Mouse (Mus musculus): ENCODE results near the gene Idnk. TPM values are rescaled to one million over a fixed set of nuclear protein-coding genes. Genes with fewer than 3 reads are reported as not detected.
A peak's percentile ranks its signal among the peaks of the same experiment; 100 is the strongest.

The Idnk gene
- polyA plus RNA-seq (2015; fragmentation: Nextera tagmentation; extraction: Ambion mirVana) = 38.9 and 41.3 TPM in 2 replicates

DNA sequence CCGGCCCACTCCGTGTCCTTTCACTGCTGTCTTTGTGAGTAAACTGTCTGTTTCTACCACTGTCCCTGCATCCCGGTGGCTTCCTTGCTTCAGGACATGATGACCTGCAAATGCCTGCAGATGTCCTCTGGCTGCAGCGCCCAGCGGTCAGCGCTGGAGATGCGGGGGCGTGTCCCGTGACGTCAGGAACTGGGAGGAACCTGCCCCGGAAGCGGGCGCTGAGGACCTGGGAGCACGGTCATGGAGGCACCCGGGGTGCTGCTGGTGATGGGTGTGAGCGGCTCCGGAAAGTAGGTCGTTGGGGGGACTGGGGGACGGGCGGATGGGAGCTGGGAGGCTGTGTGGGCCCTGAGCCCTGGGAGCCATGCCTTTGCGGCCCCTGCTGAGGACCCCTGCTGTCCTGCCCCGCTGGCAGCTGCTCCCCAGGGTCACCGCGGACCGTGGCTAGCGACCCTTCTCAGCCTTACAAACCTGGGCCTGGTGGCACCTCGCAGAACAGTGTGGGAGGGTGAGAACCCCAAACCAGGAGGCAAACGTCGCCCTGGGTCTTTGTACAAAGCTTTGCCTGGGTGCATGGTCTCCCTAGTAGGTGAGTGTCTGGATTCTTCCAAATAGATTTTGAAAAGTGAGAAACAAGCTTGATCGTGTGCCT is at the start of gene Idnk:
Idnk (plus strand) TSS at position 203 of the 652 bp plus-strand sequence.
- Histone ChIP-seq H3K4me2 (replicated peaks) (peak within 1 kb of the TSS; percentile 98), H3K36me3 (peaks cover 26% of the 10 kb centered on the region), H3K9ac (peak within 1 kb of the TSS; percentile 84), H3K4me1 (peaks cover 7% of the 10 kb centered on the region), H3K4me3 (peak within 1 kb of the TSS; percentile 84), H3K27me3 (0 out of 2 replicates have a peak, but pooled peaks cover 3% of the 10 kb centered on the region), H3K9me3 (peaks cover 20% of the 10 kb centered on the region), H3K27ac (peak within 1 kb of the TSS; percentile 63; the same call in 1 of the 2 replicates)
- peak; percentile 88 for ATAC-seq (ENCODE audit: low FRiP score, low read depth)
- under 1% methylated on average over 30 of the region's 30 CpGs for WGBS

- Histone ChIP-seq H3K9me3 (no peaks in the 10 kb centered on the region), H3K4me2 (replicated peaks) (peak overlapping the region; percentile 84), H3K9ac (no peak overlapping the region), H3K27ac (no peak overlapping the region), H3K36me3 (no peaks in the 10 kb centered on the region), H3K4me1 (peaks cover 28% of the 10 kb centered on the region), H3K27me3 (peaks cover 5% of the 10 kb centered on the region; the same call in 1 of the 2 replicates), H3K4me3 (no peak overlapping the region)
- ATAC-seq (ENCODE audit: low FRiP score, low read depth) = no peak
- 89% methylated on average over 6 of the region's 6 CpGs for WGBS
Observed at GRCm38 (mm10) chr13:58111306-58111705, 46.1 kb upstream of the Idnk start.

DNA sequence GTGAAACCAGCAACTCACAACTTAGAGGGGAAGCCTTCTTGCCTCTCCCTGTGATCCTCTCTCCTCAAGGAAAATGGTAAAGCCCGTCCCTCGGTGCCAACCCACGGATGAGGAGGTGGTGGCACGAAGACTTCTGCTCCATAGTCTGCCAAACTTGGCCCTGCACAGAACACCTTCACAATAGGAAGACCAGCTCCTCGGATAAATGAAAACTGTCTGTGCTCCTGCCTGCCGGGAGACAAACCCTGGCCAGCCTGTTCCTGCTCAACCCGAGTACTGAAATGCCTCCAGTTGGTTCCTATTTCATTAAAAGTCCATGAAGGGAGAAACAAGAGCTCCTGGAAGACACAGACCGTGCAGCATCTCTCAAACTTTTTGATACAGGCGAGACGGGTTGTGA is 45.3 kb upstream of the Idnk start:
- no peaks in the 10 kb centered on the region for H3K9me3 ChIP-seq
- no peaks in the 10 kb centered on the region for H3K36me3 ChIP-seq
- peak overlapping the region; percentile 54 for H3K4me3 ChIP-seq
- peak overlapping the region; percentile 84 for H3K4me2 ChIP-seq (replicated peaks)
- H3K4me1 ChIP-seq = peaks cover 28% of the 10 kb centered on the region
- ATAC-seq (ENCODE audit: low FRiP score, low read depth) = no peak
- 59% methylated on average over 10 of the region's 10 CpGs for WGBS
- H3K9ac ChIP-seq = peak overlapping the region; percentile 73
- peaks cover 5% of the 10 kb centered on the region; the same call in 1 of the 2 replicates for H3K27me3 ChIP-seq
- H3K27ac ChIP-seq = no peak overlapping the region; the same call in 1 of the 2 replicates

DNA sequence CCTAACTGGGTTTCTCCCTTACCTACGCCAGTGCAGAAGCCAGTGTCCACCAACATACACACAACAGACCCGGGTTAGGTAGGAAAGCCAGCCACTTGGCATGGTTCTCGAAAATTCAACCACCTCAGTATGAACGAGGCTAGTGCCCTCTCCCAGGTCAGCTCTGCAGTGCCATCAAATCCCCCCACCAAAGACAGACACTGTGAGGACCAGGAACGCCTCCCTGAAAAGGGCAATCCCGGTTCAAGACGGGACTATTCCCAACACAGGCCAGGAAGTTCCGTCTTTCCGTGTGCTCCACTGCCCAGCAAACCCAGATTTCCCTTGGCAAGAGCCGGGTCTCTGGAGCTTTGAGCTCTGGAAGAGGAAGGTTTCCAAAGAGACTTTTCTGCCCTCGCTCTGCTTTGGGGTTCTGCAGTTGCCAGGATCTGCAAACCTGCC is 44.8 kb upstream of the Idnk start:
- peak overlapping the region; percentile 87; the same call in 1 of the 2 replicates for H3K27ac ChIP-seq
- peaks cover 28% of the 10 kb centered on the region for H3K4me1 ChIP-seq
- 12% methylated on average over 11 of the region's 11 CpGs for WGBS

GRCm38 (mm10) chr13:58113061-58113900 is 44.2 kb upstream of the Idnk start, which contains the start of gene Klhl3:
TSS of gene Klhl3 (minus strand) at chr13:58113592.
- Histone ChIP-seq H3K27ac (peak within 1 kb of the TSS; percentile 87), H3K9me3 (no peaks in the 10 kb centered on the region), H3K9ac (peak within 1 kb of the TSS; percentile 73), H3K4me3 (peak within 1 kb of the TSS; percentile 54), H3K4me1 (peaks cover 28% of the 10 kb centered on the region), H3K36me3 (no peaks in the 10 kb centered on the region), H3K4me2 (replicated peaks) (peak within 1 kb of the TSS; percentile 84), H3K27me3 (peaks cover 5% of the 10 kb centered on the region; the same call in 1 of the 2 replicates)
- peak; percentile 73 for ATAC-seq (ENCODE audit: low FRiP score, low read depth)
- under 1% methylated on average over 35 of the region's 35 CpGs for WGBS

More for the DNA sequence above, 44.8 kb upstream of the Idnk start:
- Histone ChIP-seq H3K9me3 (no peaks in the 10 kb centered on the region), H3K9ac (peak overlapping the region; percentile 73), H3K4me3 (peak overlapping the region; percentile 54), H3K27me3 (peaks cover 5% of the 10 kb centered on the region; the same call in 1 of the 2 replicates), H3K4me2 (replicated peaks) (peak overlapping the region; percentile 84), H3K36me3 (no peaks in the 10 kb centered on the region)
- ATAC-seq (ENCODE audit: low FRiP score, low read depth) = no peak

- WGBS = 28% methylated on average over 13 of the region's 13 CpGs
- ATAC-seq (ENCODE audit: low FRiP score, low read depth) = no peak
Observed at GRCm38 (mm10) chr13:58115227-58115626, 42.2 kb upstream of the Idnk start.

DNA sequence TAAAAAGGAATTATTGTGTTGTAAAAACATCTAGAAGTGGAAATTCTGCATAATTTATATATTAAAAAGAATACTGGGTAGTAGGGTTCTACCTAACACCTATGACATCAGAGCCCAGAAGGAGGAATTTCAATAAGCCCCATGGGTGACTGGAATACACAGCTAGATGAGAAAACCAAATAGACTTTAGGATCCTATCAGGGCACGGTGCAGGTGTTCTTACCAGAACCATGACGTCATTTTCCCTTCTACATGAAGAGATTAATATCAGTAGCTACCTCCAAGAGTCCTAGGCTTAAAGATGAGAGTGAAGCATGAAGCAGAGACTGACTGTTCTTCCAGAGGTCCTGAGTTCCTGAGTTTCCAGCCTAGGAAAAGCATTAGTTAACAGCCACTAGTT is 40.6 kb upstream of the Idnk start:
- Histone ChIP-seq H3K9ac (no peak overlapping the region), H3K27me3 (peaks cover 5% of the 10 kb centered on the region; the same call in 1 of the 2 replicates), H3K4me3 (no peak overlapping the region), H3K27ac (no peak overlapping the region), H3K4me1 (peaks cover 17% of the 10 kb centered on the region), H3K4me2 (replicated peaks) (no peak overlapping the region), H3K36me3 (no peaks in the 10 kb centered on the region), H3K9me3 (no peaks in the 10 kb centered on the region)
- WGBS = 90% methylated on average over 2 of the region's 2 CpGs
- ATAC-seq (ENCODE audit: low FRiP score, low read depth) = no peak

More at GRCm38 (mm10) chr13:58115227-58115626, 42.2 kb upstream of the Idnk start:
- H3K27me3 ChIP-seq = peaks cover 5% of the 10 kb centered on the region; the same call in 1 of the 2 replicates
- H3K9ac ChIP-seq = no peak overlapping the region
- H3K9me3 ChIP-seq = no peaks in the 10 kb centered on the region
- H3K4me2 ChIP-seq (replicated peaks) = 0 out of 2 replicates have a peak overlapping the region, but pooled peaks have one; percentile 9
- no peak overlapping the region for H3K27ac ChIP-seq
- peaks cover 26% of the 10 kb centered on the region for H3K4me1 ChIP-seq
- no peaks in the 10 kb centered on the region for H3K36me3 ChIP-seq
- H3K4me3 ChIP-seq = no peak overlapping the region

DNA sequence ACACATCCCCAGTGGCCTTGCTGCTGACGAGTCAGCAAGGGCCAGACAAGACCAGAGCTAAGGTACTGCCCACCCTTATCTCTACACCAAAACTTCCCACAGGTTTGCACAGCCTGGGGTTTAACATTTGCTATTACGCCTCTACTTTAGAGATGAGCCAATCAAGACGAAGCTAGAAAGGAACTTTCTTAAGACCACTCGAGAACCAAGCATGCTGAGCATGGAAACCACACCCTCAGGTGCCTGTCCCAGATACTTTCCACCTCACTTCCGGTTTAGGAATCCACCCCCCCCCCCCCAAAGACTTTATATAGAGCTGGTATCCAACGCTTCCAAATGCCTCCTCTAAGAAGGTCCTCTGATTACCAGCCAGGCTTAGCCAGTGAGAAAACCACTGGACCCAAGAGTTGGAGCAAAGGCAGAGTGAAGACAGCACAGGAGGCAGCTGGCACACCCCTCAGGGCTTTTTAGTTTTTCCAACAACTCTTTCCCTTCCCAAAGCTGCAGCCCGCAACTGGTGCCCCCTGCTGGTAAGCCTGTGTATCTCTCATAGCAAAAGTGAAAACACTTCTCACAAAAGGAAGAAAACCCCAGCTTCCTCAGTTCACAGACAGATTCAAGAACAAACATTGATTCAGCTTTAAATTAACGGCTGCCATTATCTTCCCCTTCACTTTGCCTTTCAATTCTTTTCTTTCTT is 40.0 kb upstream of the Idnk start:
- no peaks in the 10 kb centered on the region for H3K9me3 ChIP-seq
- no peak overlapping the region for H3K27ac ChIP-seq
- 69% methylated on average over 8 of the region's 8 CpGs for WGBS
- H3K27me3 ChIP-seq = peaks cover 5% of the 10 kb centered on the region; the same call in 1 of the 2 replicates
- H3K4me2 ChIP-seq (replicated peaks) = no peak overlapping the region
- peaks cover 10% of the 10 kb centered on the region for H3K4me1 ChIP-seq
- no peak overlapping the region for H3K9ac ChIP-seq
- H3K36me3 ChIP-seq = no peaks in the 10 kb centered on the region; the same call in 1 of the 2 replicates
- no peak overlapping the region for H3K4me3 ChIP-seq
- no peak for ATAC-seq (ENCODE audit: low FRiP score, low read depth)

- Histone ChIP-seq H3K9ac (no peak overlapping the region), H3K9me3 (no peaks in the 10 kb centered on the region)
- no peak for ATAC-seq (ENCODE audit: low FRiP score, low read depth)
Observed at GRCm38 (mm10) chr13:58122786-58123297, 34.6 kb upstream of the Idnk start.

GRCm38 (mm10) chr13:58123381-58123780 is 34.1 kb upstream of the Idnk start:
- H3K4me2 ChIP-seq (replicated peaks) = no peak overlapping the region

More at GRCm38 (mm10) chr13:58122786-58123297, 34.6 kb upstream of the Idnk start:
- Histone ChIP-seq H3K4me2 (replicated peaks) (no peak overlapping the region), H3K27ac (no peak overlapping the region), H3K4me3 (no peak overlapping the region), H3K27me3 (no peaks in the 10 kb centered on the region), H3K4me1 (peaks cover 33% of the 10 kb centered on the region), H3K36me3 (peaks cover 8% of the 10 kb centered on the region)
- WGBS = 66% methylated on average over 10 of the region's 10 CpGs

DNA sequence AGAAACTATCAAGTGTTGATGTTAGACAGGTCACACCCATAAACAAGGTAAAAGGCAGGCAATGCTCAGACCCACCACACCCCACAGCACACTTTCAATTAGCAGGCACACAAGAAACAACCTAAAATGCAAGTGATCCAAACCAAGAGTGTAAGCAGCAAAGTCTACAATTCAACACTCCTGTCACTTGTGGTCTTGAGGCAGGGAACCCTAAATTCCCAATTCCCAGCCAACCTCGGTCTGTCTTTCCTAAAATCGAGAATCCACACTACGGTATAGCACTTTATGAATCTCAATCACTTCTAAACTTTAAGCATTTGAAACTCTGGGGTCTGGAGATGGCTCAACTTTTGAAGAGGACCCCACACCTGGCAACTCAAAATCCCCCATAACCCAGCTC is 33.2 kb upstream of the Idnk start:
- ATAC-seq (ENCODE audit: low FRiP score, low read depth) = no peak
- no peak overlapping the region for H3K4me2 ChIP-seq (replicated peaks)
- no peak overlapping the region for H3K4me3 ChIP-seq
- WGBS = 85% methylated on average over 3 of the region's 3 CpGs
- no peak overlapping the region for H3K27ac ChIP-seq
- H3K9me3 ChIP-seq = no peaks in the 10 kb centered on the region
- peaks cover 8% of the 10 kb centered on the region for H3K36me3 ChIP-seq
- H3K27me3 ChIP-seq = no peaks in the 10 kb centered on the region
- H3K4me1 ChIP-seq = peaks cover 33% of the 10 kb centered on the region
- H3K9ac ChIP-seq = no peak overlapping the region

More at GRCm38 (mm10) chr13:58123381-58123780, 34.1 kb upstream of the Idnk start:
- Histone ChIP-seq H3K9ac (no peak overlapping the region), H3K9me3 (no peaks in the 10 kb centered on the region), H3K27ac (no peak overlapping the region), H3K36me3 (peaks cover 8% of the 10 kb centered on the region), H3K27me3 (no peaks in the 10 kb centered on the region), H3K4me1 (peaks cover 33% of the 10 kb centered on the region), H3K4me3 (no peak overlapping the region)
- no peak for ATAC-seq (ENCODE audit: low FRiP score, low read depth)
- WGBS = 74% methylated on average over 8 of the region's 8 CpGs
